Mouse (Mus musculus) adrenal gland, adult 8-10 months (tissue): Measurements from ENCODE around the gene Ltf. TPM values are rescaled to one million over a fixed set of nuclear protein-coding genes. Genes with fewer than 3 reads are reported as not detected.

Source experiments
- total RNA-seq, 4 experiments: library from RNA; stranded (reverse); gene quantifications; 2 replicates each; pipeline ENCODE4 v1.2.4; 2022

Ltf gene
- total RNA-seq, 4 experiments from 2014 or later: 0.87 to 3.2 (median 2.0) TPM

Other genes starting within 250 kb of the Ltf start
- not detected for gene Prss42, start 221.1 kb upstream of the Ltf start, total RNA-seq
- gene Prss44, start 205.3 kb upstream of the Ltf start, total RNA-seq: not detected
- gene Prss43, start 192.6 kb upstream of the Ltf start, total RNA-seq: not detected
- under 1 TPM in 1 of 4 experiments, not detected in 3; 0.24 TPM for gene Prss45, start 184.7 kb upstream of the Ltf start, total RNA-seq
- gene Prss46, start 174.8 kb upstream of the Ltf start, total RNA-seq: not detected
- not detected for gene Prss50, start 161.3 kb upstream of the Ltf start, total RNA-seq
- 10 to 100 TPM; 16.4 to 43.7 (median 30.2) TPM for gene Als2cl, start 139.4 kb upstream of the Ltf start, total RNA-seq
- 1 to 10 TPM; 2.3 to 7.5 (median 5.1) TPM for gene Tmie, start 139.2 kb upstream of the Ltf start, total RNA-seq
- not detected for gene Fam240a, start 102.4 kb upstream of the Ltf start, total RNA-seq
- under 1 TPM in 1 of 4 experiments, not detected in 3; 0.14 TPM for gene Tdgf1, start 73.1 kb upstream of the Ltf start, total RNA-seq
- gene Lrrc2, start 67.7 kb upstream of the Ltf start, total RNA-seq: 10 to 100 TPM; 13.0 to 17.1 (median 14.1) TPM
- 1 to 10 TPM; 2.5 to 4.6 (median 3.9) TPM for gene Rtp3, start 28.7 kb upstream of the Ltf start, total RNA-seq
- gene Ccrl2, start 38.2 kb downstream of the Ltf start, total RNA-seq: 10 to 100 TPM in 2 of 4 experiments, 1 to 10 TPM in 2; 5.4 to 12.8 (median 9.8) TPM
- 10 to 100 TPM; 49.1 to 60.0 (median 53.9) TPM for gene Lrrfip2, start 98.3 kb downstream of the Ltf start, total RNA-seq